Mouse (Mus musculus) MEL (cell line): Measurements from ENCODE around the gene Sparc.

Experiments used
- POLR2A ChIP-seq, 2 experiments: IDR thresholded peaks; 2 replicates each; pipeline ENCODE4 v1.6.1; 2011 to 2012; ENCODE audit warnings: low read length in 2 of 2, mild to moderate bottlenecking in 2 of 2, control low read depth in 1 of 2, improper control_type of control experiment in 1 of 2, low read depth in 1 of 2, moderate library complexity in 1 of 2; ENCODE audit not compliant: control insufficient read depth in 1 of 2, insufficient read depth in 1 of 2, poor library complexity in 1 of 2
- SIN3A ChIP-seq: IDR thresholded peaks from 2 replicates; pipeline ENCODE4 v1.6.1; 2012; ENCODE audit warnings: low read length, improper control_type of control experiment, inconsistent platforms
- USF2 ChIP-seq, 2 experiments: IDR thresholded peaks; 2 replicates each; pipeline ENCODE4 v1.6.1; 2011 to 2012; ENCODE audit warnings: improper control_type of control experiment in 2 of 2, low read length in 2 of 2, borderline replicate concordance in 1 of 2, inconsistent platforms in 1 of 2, low read depth in 1 of 2, mild to moderate bottlenecking in 1 of 2; ENCODE audit not compliant: insufficient read depth in 1 of 2

GRCm38 (mm10) chr11:55392474-55392873, 30.5 kb downstream of the Sparc start:
- TF ChIP-seq SIN3A (no peak), POLR2A (IDR thresholded peaks at IDR 0.05; ENCODE audit: control insufficient read depth in 1 of 2, insufficient read depth in 1 of 2, low read depth in 1 of 2, low read length in 2 of 2, poor library complexity in 1 of 2) (no peak), USF2 (IDR thresholded peaks at IDR 0.05; ENCODE audit: borderline replicate concordance in 1 of 2, insufficient read depth in 1 of 2, low read depth in 1 of 2, low read length in 2 of 2) (no peak)
